Mouse (Mus musculus) layer of hippocampus, postnatal 14 days (tissue): Measurements from ENCODE around the gene Slc24a2. TPM values are rescaled to one million over a fixed set of nuclear protein-coding genes. Genes with fewer than 3 reads are reported as not detected.

Source experiments
- DNase-seq, 2 experiments: peaks; one replicate each; pipeline ENCODE4 v3.0.0; 2021 to 2022; ENCODE audit warnings: low spot score in 2 of 2, mixed read lengths in 1 of 2
- long read RNA-seq, 2 experiments: library from polyadenylated mRNA; stranded (forward); transcript quantifications; one replicate each; pipeline ENCODE4 v2.0.0; 2021
- total RNA-seq, 2 experiments: library from RNA; stranded (reverse); gene quantifications; 2 replicates each; pipeline ENCODE4 v1.2.3; 2021

Gene Slc24a2
- total RNA-seq, result 100 to 1,000 TPM; 281 to 295 TPM
- long read RNA-seq, experiment 1, full-length matches to known transcripts, result 1 of 32 reads
- long read RNA-seq, experiment 1, partial matches to known transcripts, result 0 of 32 reads
- long read RNA-seq, experiment 1, other reads (novel, unspliced or antisense), result 31 of 32 reads
- long read RNA-seq, experiment 2, full-length matches to known transcripts, result 2 of 45 reads
- long read RNA-seq, experiment 2, partial matches to known transcripts, result 0 of 45 reads
- long read RNA-seq, experiment 2, other reads (novel, unspliced or antisense), result 43 of 45 reads

DNA sequence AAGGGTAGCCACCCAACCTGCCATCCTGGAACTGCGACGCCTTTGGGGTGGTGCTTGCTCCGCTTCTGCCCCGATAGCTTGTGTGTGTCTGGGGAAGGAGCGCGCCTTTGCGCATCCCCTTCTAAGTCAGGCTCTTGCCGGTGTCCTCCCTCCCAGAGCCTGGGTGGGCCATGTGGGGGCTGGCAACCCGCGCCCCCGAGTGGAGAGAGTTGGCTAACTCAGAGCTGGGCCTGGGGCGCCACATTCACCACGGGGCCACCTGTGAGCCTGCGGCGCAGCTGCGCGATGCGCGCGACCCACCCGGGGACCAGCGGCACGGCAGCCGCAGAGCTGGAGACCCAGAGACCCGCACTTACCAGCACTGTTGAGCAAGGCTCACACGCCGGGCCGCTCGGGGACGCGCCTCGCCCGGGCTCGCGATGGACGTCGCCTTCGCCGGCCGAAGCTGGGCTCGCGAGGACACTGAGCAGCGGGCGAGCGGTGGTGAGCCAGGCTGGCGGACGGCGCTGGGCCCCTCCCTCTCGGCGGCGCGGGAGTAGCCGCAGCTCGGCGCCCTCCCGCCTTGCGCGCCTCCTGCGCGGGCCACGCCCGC, at the start of gene Slc24a2:
TSS of gene Slc24a2 (minus strand) at position 518 of the 592 bp plus-strand sequence.
- DNase-seq, result peak in 1 of 2 experiments; percentile 61

- DNase-seq, result no peak
These were observed 44.5 kb upstream of the Slc24a2 start for GRCm38 (mm10) chr4:87274825-87275224.

- DNase-seq, result no peak
These were observed 44.0 kb upstream of the Slc24a2 start for GRCm38 (mm10) chr4:87274276-87274675.

DNA sequence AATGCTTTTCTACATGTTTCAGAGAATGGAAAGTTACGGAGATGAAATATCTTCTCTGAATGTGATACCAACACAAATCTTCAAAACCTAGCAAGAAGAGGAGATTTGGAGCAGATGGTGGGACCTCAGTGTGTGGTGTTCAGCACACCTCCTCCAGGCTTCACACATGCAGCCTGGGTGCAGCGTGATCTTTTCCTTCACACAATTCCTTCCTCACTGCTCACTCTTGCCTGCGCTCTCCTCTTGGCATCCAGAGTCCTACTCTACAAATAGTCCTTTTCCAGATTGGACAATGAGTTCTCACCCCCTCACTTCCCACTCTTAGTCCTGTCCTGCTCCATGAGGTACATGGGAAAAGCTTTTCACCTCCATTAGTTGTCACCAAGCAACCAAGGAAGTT, 43.2 kb upstream of the Slc24a2 start:
- no peak for DNase-seq

DNA sequence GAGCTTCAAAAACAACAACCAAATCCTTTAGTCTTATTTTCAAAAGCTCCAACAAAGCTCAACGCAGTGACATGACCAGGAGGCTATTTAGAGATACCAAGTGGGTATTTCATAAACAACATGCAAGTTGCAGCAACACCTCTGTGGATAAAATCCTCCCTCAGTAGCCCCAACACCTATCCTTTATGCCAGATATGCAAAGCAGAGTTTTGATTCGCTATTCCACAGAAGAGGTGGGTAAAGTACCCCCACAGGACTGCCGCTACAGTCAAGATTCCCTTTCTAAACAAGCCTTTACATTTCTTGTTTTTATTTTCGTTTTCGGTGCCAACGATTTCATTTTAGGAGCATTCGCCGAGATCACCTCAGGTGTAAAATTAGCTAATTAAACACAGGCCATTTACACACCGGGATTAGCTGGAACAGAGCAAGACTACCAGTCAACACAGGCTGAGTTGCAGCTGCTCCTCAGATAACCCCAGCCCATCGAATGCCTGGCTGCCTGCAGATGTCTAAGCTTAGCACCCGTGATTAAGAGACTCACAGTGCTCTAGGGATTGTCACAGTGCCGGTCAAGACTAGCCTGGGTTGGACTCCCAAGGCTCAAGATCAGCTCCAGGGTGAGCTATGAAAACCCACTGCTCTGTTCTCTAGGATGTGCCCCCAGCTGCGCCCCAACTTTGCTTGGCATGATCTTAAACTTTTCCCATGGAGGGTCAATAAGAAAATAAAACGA, 885 bp downstream of the Slc24a2 start:
- no peak for DNase-seq

DNA sequence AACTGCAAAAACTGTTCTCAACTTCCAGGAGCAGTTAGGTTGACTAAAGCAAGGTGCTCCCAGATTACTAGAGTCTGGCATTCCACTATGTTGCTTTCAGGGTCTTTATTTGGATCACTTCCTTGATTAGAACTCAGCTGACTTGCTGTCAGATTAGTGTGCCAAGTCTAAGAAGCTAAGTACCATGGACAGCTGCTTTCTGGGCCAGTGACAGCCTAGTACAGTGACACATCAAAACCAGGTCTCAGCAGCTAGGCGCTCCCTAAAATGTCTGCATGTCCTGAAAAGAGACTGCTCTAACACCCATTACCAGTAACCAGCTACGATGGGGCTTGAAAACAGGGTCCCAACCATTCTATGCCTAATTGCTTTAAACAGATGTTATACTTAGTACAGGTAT, 8.7 kb downstream of the Slc24a2 start:
- no peak for DNase-seq

GRCm38 (mm10) chr4:87218196-87218595, 12.1 kb downstream of the Slc24a2 start:
- DNase-seq, result no peak

DNA sequence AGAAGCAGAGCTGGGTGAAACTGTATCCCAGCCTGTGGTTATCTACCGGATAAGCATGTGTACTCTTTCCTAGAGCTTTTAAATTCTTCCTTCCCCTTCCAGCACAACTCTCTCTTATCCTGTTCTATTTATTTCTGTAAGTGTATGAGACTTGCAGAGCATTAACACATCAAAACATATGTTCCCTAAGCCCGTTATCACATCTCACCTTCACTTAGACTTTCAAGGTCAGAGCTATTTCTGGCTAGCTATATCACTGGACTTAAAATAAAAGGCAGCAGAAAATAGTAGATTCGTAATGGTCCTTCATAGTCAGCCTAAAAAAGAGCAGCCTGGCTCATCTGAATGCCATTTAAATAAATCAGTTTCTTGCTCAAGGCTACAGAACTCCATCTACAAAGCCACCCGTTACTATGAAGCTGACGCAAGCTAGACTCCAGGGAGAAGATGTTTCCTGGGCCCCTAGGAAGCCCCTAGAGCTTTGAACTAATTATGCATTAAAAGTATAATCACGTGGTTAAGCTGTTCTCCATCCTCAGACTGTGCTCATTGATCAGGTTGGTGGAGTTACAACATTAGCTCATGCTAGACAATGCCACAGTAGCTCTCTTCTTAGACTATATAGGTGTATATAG, 18.8 kb downstream of the Slc24a2 start:
- DNase-seq, result no peak

GRCm38 (mm10) chr4:87210533-87210932, 19.7 kb downstream of the Slc24a2 start:
- peak in 1 of 2 experiments; percentile 88 for DNase-seq

DNA sequence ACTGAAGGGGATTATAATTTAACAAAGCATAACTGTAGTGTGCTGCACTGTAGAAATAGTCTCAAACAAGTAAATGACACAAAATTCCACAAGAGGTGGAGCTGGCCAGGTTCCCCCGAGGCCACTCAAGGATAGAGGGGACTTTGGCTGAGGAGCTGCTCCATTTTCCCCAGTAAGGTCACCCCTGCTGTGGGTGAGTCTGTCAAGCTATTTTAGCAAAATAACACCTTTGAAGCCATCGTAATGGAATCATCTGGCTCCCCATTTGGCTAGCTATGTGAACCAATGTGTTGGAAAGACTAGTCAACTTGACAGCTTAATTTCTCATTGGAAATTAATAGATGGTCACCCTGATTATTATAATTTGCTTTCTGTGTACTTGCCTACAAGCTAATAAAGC, 28.2 kb downstream of the Slc24a2 start:
- no peak for DNase-seq

- DNase-seq, result no peak
These were observed 29.0 kb downstream of the Slc24a2 start for GRCm38 (mm10) chr4:87201229-87201628.

DNA sequence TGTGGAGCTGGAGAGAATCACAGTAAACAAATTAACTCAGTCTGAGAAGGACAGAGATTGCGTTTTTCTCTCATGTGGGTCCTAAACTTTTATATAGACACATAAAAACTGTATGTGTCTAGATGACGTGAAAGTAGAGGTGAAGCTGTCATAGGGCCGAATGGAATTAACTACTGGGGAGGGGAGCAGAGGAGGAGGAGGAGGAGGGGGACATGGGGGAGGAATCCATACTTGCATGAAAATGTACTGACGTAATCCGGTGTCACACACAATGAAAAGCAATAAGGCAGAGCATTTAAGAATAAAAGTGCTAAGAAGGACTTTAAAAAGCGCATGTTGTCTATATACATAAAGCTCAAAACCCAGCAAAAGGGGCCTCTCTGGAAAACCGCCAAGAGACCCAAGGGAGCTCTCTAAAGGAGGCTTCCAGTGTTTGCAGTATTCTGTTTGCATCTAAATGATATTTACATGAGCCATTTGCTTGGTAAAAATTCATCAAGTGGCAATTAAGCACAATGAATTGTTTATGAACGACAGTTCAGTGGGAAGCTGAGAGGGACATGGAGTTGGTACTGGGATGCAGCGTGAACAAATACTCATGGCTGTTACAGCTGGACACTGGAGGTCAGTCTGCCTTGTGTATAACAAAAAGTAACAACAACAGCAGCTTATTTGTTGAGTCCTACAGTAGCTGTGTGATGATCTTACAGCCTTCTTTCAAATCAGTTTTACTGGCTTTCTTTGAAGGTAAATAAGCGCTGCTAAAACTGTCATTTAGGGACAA, 45.9 kb downstream of the Slc24a2 start:
- no peak for DNase-seq

DNA sequence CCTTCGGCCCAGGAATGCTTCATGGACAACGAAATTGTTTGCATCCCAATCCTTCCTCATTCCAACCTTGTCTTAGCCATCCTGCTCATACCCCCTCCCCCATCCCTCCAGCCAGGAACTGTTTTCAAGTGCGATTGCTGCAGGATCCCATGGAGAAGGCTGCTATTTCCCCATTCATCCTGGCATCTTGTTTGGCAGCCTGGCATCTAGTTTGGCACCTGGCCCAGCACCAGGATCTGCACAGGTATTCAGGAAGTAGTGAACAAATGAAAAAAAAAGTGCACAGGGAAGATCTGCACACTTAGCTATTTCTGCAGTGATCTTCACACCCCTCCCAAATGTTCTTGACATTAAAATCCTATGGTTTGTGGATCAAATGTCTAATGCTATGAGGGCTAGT, 53.2 kb downstream of the Slc24a2 start:
- no peak for DNase-seq

DNA sequence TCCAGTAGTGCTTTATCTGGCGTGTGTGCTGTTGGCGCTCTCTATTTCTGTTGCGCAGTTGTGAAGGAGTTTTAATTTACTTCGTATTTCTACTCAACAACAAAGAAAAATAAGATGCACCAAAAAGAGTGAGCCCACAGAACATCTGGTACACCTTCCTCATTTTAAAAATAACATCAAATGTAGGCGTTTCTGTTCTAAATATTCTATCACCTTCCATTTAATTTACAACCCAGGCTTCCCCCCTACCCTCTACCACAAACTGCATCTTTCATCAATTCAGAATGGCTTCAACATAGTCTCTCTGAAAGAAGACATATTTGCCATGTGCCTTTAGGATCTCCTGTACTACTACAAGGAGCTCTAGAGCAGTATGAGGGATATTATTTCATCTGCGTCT, 66.3 kb downstream of the Slc24a2 start:
- no peak for DNase-seq

GRCm38 (mm10) chr4:87158053-87158452, 72.2 kb downstream of the Slc24a2 start:
- peak in 1 of 2 experiments; percentile 28 for DNase-seq

GRCm38 (mm10) chr4:87151990-87152389, 78.3 kb downstream of the Slc24a2 start:
- no peak for DNase-seq

- no peak for DNase-seq
These were observed 80.7 kb downstream of the Slc24a2 start for GRCm38 (mm10) chr4:87149584-87149983.

DNA sequence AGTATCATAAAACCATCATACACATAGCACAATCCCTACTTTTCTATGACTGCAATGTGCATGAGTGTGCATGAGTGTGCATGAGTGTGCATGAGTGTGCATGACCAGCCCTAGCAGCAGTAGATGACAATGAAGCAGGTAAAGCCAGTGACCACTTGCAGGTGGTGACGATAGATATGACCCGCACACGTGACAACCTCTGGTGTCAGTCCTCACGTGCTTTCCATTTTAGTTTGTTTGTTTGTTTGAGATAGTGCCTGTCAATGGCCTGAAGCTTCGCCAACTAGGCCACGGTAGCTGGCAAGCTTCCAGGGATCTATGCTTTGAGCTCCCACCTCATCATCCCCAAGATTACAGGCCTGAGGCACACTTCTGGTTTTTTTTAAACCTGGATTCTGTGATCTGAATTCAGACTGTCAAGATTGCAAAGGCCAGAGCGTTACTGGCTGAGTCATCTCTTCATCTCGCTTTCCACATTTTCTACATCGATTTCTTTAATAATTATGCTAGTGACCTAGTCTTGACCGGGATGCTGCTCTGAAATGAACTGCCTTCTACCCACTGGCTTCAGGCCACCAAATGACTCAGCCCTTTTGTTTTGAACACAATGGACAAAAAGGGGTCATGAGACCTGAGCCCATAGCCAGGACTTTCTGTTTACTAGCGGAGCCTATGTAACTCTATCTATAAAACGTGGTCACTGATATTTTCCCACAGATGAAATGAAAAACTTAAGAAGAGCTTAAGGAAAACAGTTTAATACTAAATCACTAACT, 88.5 kb downstream of the Slc24a2 start:
- DNase-seq, result no peak

- peak; percentile 31 to 59 for DNase-seq
These were observed 89.4 kb downstream of the Slc24a2 start for GRCm38 (mm10) chr4:87140901-87141300.

- DNase-seq, result no peak
These were observed 97.8 kb downstream of the Slc24a2 start for GRCm38 (mm10) chr4:87132525-87132924.
